Mouse (Mus musculus) hindbrain, postnatal 0 days (tissue): ENCODE results near the gene Rnf6. TPM values are rescaled to one million over a fixed set of nuclear protein-coding genes. Genes with fewer than 3 reads are reported as not detected.

ENCODE experiments used
- ATAC-seq: fragments of 200-750 bp; cut with Nextera tagmentation; 2 replicates; pipeline ENCODE4 v1.8.0; 2017; ENCODE audit warnings: mild to moderate bottlenecking, moderate TSS enrichment, moderate library complexity
- DNase-seq: peaks from one replicate; pipeline ENCODE4 v3.0.0-alpha.2; 2015; ENCODE audit warnings: low spot score
- H3K27ac ChIP-seq: fragments of 300-500 bp; sonication (generic); 2 replicates; pipeline ENCODE4 v1.5.1; 2014; ENCODE audit warnings: mild to moderate bottlenecking
- H3K27me3 ChIP-seq: fragments of 300-500 bp; sonication (generic); 2 replicates; pipeline ENCODE4 v1.6.1; 2014; ENCODE audit warnings: low read length, mixed read lengths; ENCODE audit not compliant: insufficient read depth
- H3K36me3 ChIP-seq: fragments of 300-500 bp; sonication (generic); 2 replicates; pipeline ENCODE4 v1.6.1; 2014; ENCODE audit warnings: low read length, mixed read lengths; ENCODE audit not compliant: insufficient read depth
- H3K4me1 ChIP-seq: fragments of 300-500 bp; sonication (generic); 2 replicates; pipeline ENCODE4 v1.6.1; 2014; ENCODE audit warnings: antibody characterized with exemption, low read length, mixed read lengths; ENCODE audit not compliant: insufficient read depth
- H3K4me2 ChIP-seq: fragments of 300-500 bp; sonication (generic); 2 replicates; pipeline ENCODE4 v1.6.1; 2014; ENCODE audit warnings: low read depth, mild to moderate bottlenecking, low read length, moderate library complexity, mixed read lengths
- H3K4me3 ChIP-seq: fragments of 300-500 bp; sonication (generic); 2 replicates; pipeline ENCODE4 v1.5.1; 2014; ENCODE audit warnings: low read length
- H3K9ac ChIP-seq: fragments of 300-500 bp; sonication (generic); replicated peaks from 2 replicates; pipeline ENCODE4 v1.6.1; 2014; ENCODE audit warnings: mild to moderate bottlenecking, low read length, moderate library complexity, mixed read lengths
- H3K9me3 ChIP-seq: fragments of 300-500 bp; sonication (generic); 2 replicates; pipeline ENCODE4 v1.6.1; 2016; ENCODE audit warnings: low read length, mixed read lengths
- CTCF ChIP-seq: IDR thresholded peaks from 2 replicates; pipeline ENCODE4 v1.5.1; 2016; ENCODE audit warnings: antibody characterized with exemption, control low read depth, low read depth
- WGBS: fragments of 180-500 bp; shearing (Covaris S2); extraction: QIAGEN DNeasy Blood & Tissue Kit; methylation state at CpG from one replicate; pipeline ENCODE4 v1.1.7; 2014; 5-methylcytosine and 5-hydroxymethylcytosine counted together
- polyA plus RNA-seq: library from polyadenylated mRNA; unstranded; fragments of >200 nt; fragmentation: Nextera tagmentation; extraction: Ambion mirVana; gene quantifications from 2 replicates; pipeline ENCODE4 v1.2.1, GENCODE M21; 2015
- total RNA-seq: library from RNA; depleted of rRNA; stranded (reverse); fragments of >200 nt; gene quantifications from 2 replicates; pipeline ENCODE4 v1.2.3, GENCODE M21; 2014

The Rnf6 gene
- total and polyA plus RNA-seq, 2 experiments from 2014 or later, result 14.6 to 28.3 TPM

- Histone ChIP-seq H3K27me3 (no peaks in the 10 kb centered on the region), H3K9me3 (no peaks in the 10 kb centered on the region), H3K36me3 (peaks cover 20% of the 10 kb centered on the region; the same call in 1 of the 2 replicates), H3K4me3 (peak overlapping the region; percentile 63), H3K9ac (peak overlapping the region; percentile 75), H3K4me1 (peaks cover 4% of the 10 kb centered on the region; the same call in 1 of the 2 replicates), H3K4me2 (peak overlapping the region; percentile 72), H3K27ac (peak overlapping the region; percentile 98; the same call in 1 of the 2 replicates)
- DNase-seq (no peak), ATAC-seq (peak; percentile 21; the same call in 1 of the 2 replicates)
- TF ChIP-seq CTCF, result no peak
- 5% methylated on average over 13 of the region's 13 CpGs for WGBS
Measured at GRCm38 (mm10) chr5:146220501-146220878, 865 bp downstream of the Rnf6 start.

GRCm38 (mm10) chr5:146205537-146205936 lies 15.8 kb downstream of the Rnf6 start:
- Histone ChIP-seq H3K4me2 (no peak overlapping the region), H3K4me3 (no peak overlapping the region), H3K9ac (no peak overlapping the region), H3K27me3 (no peaks in the 10 kb centered on the region), H3K4me1 (no peaks in the 10 kb centered on the region), H3K36me3 (peaks cover 61% of the 10 kb centered on the region), H3K27ac (no peak overlapping the region), H3K9me3 (no peaks in the 10 kb centered on the region)
- ATAC-seq (no peak), DNase-seq (no peak)
- no peak for TF ChIP-seq CTCF
- 92% methylated on average over 5 of the region's 5 CpGs for WGBS

DNA sequence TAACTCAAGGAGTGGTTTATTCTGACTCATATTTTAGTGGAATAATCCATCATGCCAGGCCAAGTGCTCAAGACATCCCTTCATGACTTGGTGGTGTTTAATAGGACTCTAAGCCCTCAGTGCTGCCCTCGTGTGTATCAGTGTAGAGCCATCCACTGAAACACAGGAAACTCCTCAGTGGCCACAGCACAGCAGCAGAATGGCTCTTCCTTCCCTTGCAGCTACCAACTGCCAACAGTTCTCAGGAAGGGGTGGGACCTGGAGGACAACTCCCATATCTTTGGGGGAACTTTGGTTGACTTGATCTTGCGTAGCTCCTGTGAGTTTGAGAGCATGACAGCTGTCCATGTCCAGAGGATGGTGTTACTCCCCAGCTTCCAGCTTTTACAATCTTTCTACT lies 17.4 kb downstream of the Rnf6 start:
- Histone ChIP-seq H3K4me3 (no peak overlapping the region), H3K36me3 (peaks cover 50% of the 10 kb centered on the region), H3K9ac (no peak overlapping the region), H3K27ac (no peak overlapping the region), H3K27me3 (no peaks in the 10 kb centered on the region), H3K4me2 (no peak overlapping the region), H3K9me3 (no peaks in the 10 kb centered on the region), H3K4me1 (no peaks in the 10 kb centered on the region)
- WGBS, result 89% methylated on average over 2 of the region's 2 CpGs
- TF ChIP-seq CTCF, result no peak
- ATAC-seq (no peak), DNase-seq (no peak)

- WGBS, result 97% methylated on average over 6 of the region's 6 CpGs
- Histone ChIP-seq H3K27ac (no peak overlapping the region), H3K9ac (no peak overlapping the region), H3K4me3 (no peak overlapping the region), H3K9me3 (no peaks in the 10 kb centered on the region), H3K4me2 (no peak overlapping the region), H3K36me3 (peaks cover 26% of the 10 kb centered on the region), H3K4me1 (no peaks in the 10 kb centered on the region), H3K27me3 (no peaks in the 10 kb centered on the region)
- no peak for TF ChIP-seq CTCF
- no peak for DNase-seq
- no peak for ATAC-seq
Measured at GRCm38 (mm10) chr5:146200580-146200979, 20.8 kb downstream of the Rnf6 start.

- H3K4me1 ChIP-seq, result no peaks in the 10 kb centered on the region
- no peak overlapping the region for H3K4me3 ChIP-seq
- H3K9me3 ChIP-seq, result 0 out of 2 replicates have a peak, but pooled peaks cover 1% of the 10 kb centered on the region
- 88% methylated on average over 2 of the region's 2 CpGs for WGBS
- no peak for ATAC-seq
- H3K27me3 ChIP-seq, result no peaks in the 10 kb centered on the region
- no peak for TF ChIP-seq CTCF
- H3K36me3 ChIP-seq, result peaks cover 16% of the 10 kb centered on the region; the same call in 1 of the 2 replicates
- DNase-seq, result no peak
- H3K9ac ChIP-seq, result no peak overlapping the region
- H3K27ac ChIP-seq, result no peak overlapping the region
- H3K4me2 ChIP-seq, result no peak overlapping the region
Measured at GRCm38 (mm10) chr5:146199540-146199939, 21.8 kb downstream of the Rnf6 start.

- Histone ChIP-seq H3K27me3 (no peaks in the 10 kb centered on the region), H3K36me3 (peaks cover 11% of the 10 kb centered on the region; the same call in 1 of the 2 replicates), H3K4me2 (no peak overlapping the region), H3K4me1 (no peaks in the 10 kb centered on the region), H3K9ac (no peak overlapping the region), H3K27ac (no peak overlapping the region), H3K4me3 (no peak overlapping the region), H3K9me3 (0 out of 2 replicates have a peak, but pooled peaks cover 2% of the 10 kb centered on the region)
- DNase-seq (no peak), ATAC-seq (no peak)
- no peak for TF ChIP-seq CTCF
Measured at GRCm38 (mm10) chr5:146199073-146199472, 22.3 kb downstream of the Rnf6 start.

- Histone ChIP-seq H3K27me3 (no peaks in the 10 kb centered on the region), H3K36me3 (no peaks in the 10 kb centered on the region), H3K27ac (no peak overlapping the region), H3K4me2 (no peak overlapping the region), H3K9me3 (0 out of 2 replicates have a peak, but pooled peaks cover 2% of the 10 kb centered on the region), H3K4me1 (no peaks in the 10 kb centered on the region), H3K4me3 (no peak overlapping the region), H3K9ac (no peak overlapping the region)
- TF ChIP-seq CTCF, result no peak
- WGBS, result 87% methylated on average over 8 of the region's 8 CpGs
- DNase-seq, result no peak
- no peak for ATAC-seq
Measured at GRCm38 (mm10) chr5:146193360-146193759, 28.0 kb downstream of the Rnf6 start.
